Mouse (Mus musculus) yolk sac, embryonic 10.5 days (tissue): Measurements from ENCODE around the gene Sfr1.

Experiments
- DNase-seq: peaks from one replicate; pipeline ENCODE4 v3.0.0-alpha.2; 2017; ENCODE audit warnings: low spot score

Gene Sfr1

GRCm38 (mm10) chr19:47731071-47731881 is at the start of gene Sfr1:
Gene Sfr1 (plus strand): TSS chr19:47731682.
- DNase-seq = peak; percentile 97

- no peak for DNase-seq
These were observed 41.9 kb upstream of the Sfr1 start for GRCm38 (mm10) chr19:47689592-47689991.

DNA sequence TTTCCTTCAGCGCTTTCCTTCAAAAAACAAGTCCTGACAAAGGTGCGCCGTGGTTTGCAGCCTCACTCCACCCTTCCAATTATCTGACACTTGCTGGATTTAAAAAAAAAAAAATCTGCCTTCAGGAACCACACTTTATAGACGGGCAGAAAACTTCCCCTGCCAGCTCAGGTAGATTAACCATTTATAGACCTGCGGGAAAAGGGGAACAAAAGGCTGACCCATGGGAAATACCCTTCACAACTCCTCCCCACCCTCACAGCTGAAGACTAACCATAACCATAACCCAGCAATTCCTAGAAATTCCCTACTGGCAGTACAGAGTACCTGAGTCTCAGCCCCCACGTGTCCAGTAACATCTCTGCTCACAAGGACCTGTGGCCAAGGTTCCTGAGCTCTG is 39.5 kb upstream of the Sfr1 start, which contains the start of gene Col17a1:
Col17a1 (minus strand) TSS at position 101 of the 400 bp plus-strand sequence.
- DNase-seq = no peak

DNA sequence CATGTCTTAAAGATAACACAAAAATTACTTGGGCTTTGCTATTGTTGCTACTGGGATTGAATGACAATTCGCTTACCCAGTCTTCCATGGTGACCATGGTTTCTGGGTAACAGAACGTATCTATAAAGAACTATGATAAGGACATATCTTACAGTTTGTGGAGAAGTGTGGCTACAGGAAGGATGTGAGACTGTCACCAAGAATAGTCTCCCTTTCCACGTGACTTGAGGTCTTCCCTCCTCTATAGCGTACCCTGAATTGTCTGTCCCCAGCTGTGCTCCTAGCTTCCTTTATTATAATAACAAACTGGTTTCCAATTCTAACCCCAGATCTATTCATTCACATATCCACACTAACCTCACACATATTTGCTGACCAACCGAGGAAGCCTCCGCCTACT is 35.8 kb upstream of the Sfr1 start:
- DNase-seq = no peak

- DNase-seq = no peak
These were observed 35.1 kb upstream of the Sfr1 start for GRCm38 (mm10) chr19:47696411-47696810.

DNA sequence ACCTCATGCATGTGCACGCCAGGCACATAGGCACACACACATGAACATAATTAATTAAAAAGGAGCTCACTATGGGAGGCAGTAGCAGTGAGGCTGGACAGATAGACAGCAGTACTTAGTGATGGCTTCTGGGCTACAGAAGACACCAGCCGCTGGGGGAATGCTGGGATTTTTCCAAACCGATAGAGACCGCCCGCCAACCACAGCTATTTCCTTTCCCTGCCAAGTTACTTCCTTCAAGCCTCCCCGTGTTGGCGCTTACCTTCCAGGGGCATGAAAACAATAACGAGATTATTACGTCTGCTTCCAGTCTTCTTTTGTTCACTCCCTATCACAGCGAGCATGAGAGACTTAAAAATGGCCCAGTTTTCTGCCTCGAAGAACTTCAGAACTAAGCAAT is 34.4 kb upstream of the Sfr1 start:
- no peak for DNase-seq

DNA sequence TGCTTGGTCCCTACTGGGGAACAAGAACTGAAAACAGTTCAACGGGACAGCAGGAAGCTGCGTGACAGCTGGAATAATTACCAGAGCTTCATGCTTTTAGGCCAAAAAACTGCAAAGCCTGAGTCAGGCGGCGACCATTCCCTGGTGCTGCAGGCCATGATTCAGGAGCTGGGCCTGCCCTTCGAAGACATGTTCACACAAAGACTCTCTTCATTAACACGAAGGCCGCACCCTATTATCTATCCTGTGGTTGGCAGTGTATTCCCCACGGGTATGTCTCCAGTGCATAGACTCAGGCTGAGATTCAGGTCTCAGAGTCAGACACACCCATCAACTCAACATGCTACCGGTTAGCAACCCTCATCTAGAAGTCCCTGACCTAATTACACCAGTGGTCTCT is 33.2 kb upstream of the Sfr1 start:
- no peak for DNase-seq

- no peak for DNase-seq
These were observed 31.7 kb upstream of the Sfr1 start for GRCm38 (mm10) chr19:47699743-47700142.

DNA sequence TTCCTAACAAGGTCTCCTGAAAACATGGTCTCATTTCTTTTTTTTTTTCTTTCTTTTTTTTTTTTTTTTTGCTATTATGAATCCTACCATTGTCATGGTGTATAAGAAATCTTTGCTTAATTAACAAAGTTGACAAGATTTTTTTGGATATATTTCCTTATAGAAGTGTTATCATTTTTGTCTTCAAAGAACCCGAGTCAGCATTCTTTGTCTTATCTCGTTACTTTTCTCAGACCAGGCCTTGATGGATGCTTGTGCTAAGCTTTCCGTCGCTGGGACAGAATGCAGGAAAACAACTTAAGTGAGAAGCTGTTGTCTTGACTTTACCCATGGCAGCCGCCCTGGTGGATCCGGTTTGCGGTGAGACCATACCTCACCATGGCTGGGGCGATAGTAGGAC is 31.0 kb upstream of the Sfr1 start:
- no peak for DNase-seq

- DNase-seq = peak; percentile 32
These were observed 26.3 kb upstream of the Sfr1 start for GRCm38 (mm10) chr19:47705080-47705771.

DNA sequence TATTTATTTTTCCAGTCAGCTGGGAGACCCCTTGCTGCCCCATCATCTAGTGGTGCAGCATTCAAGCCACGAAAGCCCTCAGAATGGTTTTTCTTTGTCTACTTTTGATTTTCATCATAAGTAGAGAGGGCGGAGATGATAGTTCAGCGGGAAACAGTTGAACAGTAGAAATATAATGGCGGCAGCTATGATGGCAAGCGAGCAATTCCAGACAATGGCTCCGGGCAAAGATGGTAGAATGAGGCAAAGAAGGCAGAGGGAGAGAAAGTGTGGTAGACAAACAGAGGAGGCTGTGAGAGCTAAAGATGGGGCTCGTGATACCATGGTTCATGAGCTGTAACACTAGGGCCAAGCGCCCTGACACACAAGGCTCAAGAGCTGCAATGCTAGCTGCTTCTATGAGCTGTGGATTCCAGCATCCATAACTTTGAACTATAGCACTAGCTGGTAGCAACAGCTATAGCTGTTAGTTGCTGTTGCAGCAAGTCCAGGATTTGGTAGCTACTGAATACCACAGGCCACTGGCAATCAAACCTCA is 25.6 kb upstream of the Sfr1 start:
- DNase-seq = no peak

- DNase-seq = no peak
These were observed 21.1 kb upstream of the Sfr1 start for GRCm38 (mm10) chr19:47710376-47710775.

- no peak for DNase-seq
These were observed 18.0 kb upstream of the Sfr1 start for GRCm38 (mm10) chr19:47713457-47713856.

- DNase-seq = no peak
These were observed 15.3 kb upstream of the Sfr1 start for GRCm38 (mm10) chr19:47716144-47716543.

DNA sequence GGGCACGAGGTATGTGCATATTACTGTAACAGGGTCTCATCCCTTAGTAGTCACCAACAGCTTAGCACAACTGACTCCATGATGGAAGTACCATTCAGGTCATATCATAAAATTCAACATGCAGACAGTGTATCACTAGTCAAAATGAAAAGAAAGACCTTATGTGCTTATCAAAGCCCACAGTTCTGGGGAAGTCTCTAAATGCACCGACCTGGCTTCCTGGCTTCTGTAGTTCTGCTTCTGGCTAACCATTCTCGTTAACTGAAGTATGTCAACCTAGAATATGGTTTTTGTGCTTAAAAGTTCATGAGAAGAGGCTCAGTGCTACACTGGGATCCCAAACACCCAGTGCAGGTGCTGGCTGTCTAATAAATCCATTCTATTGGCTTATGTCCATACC is 12.3 kb upstream of the Sfr1 start:
- DNase-seq = no peak

- DNase-seq = no peak
These were observed 9.0 kb upstream of the Sfr1 start for GRCm38 (mm10) chr19:47722471-47722870.

DNA sequence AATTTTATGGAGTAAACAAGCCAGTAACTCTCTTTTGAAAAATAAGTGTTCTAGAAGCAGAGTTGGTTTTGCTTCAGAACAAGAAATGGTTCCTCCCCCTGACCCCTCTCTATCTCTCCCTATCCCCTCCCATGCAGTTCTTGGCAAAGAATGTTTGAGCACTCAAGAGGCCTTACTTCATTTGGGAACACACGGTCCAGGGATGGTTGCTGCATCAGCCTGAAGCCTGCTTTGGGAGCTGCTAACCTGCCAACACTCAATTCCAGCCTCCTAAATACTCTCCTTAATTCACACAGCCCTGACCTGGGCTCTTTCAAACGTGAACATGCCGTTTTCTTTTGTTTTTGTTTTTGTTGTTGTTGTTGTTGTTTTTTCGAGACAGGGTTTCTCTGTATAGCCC is 6.6 kb upstream of the Sfr1 start:
- DNase-seq = no peak

DNA sequence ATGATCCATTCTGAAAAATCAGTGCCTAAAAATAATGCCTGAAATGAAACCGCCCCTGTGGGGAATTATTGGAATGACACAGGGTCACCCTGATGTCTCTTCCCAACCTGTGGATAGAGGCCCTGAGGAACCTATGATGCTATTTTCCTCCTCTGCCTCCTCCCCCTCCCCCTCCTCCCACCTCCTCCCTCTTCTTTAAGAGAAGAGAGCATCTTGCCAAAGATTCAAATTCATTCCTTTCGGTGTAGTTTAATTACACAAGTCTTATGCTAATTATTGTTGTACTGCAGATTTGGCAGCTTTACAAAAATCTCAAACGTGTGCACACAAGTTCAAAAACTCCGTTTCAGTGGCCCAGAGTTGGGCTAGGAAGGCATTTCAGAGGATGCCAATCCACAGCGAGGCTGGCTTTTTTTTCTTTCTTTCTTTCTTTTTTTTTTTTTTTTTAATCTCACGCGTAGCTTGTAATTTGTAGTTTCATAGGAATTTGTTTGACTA is 5.8 kb upstream of the Sfr1 start:
- DNase-seq = no peak

DNA sequence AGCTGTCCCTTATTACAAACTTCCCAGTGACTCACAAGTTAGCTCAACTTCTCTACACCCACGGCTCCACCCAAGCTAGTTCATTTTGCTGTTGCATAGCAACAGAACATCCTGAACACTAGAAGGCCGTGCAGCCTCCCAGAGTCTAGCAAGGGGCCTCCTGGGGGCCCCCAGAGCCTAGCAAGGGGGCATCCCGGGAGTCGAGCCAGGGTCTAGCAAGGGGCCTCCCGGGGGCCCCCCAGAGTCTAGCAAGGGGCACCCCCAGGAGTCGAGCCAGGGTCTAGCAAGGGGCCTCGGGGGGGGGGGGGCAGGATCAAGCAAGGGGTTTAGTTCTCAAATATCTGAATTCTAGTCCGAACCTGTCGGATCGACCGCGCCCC is 801 bp upstream of the Sfr1 start:
- peak; percentile 81 for DNase-seq

- peak; percentile 80 for DNase-seq
These were observed 449 bp downstream of the Sfr1 start for GRCm38 (mm10) chr19:47731931-47732330.

DNA sequence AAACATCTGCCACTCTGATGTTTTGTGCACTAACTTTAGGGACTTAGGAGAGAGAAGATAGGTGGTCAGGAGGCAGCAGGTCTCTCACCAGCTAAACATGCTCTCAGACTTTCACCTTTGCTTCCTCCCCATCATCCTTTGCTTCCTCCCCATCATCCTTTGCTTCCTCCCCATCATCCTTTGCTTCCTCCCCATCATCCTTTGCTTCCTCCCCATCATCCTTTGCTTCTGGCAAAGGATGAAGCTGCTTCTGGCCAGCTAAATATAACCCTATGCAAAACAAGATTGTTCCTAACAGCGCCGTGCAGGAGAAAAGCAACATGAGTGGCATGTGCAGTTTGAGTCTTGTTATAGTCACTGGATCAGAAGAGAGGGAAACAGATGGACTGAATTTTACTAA is 15.6 kb downstream of the Sfr1 start:
- no peak for DNase-seq

- no peak for DNase-seq
These were observed 17.5 kb downstream of the Sfr1 start for GRCm38 (mm10) chr19:47748950-47749349.

DNA sequence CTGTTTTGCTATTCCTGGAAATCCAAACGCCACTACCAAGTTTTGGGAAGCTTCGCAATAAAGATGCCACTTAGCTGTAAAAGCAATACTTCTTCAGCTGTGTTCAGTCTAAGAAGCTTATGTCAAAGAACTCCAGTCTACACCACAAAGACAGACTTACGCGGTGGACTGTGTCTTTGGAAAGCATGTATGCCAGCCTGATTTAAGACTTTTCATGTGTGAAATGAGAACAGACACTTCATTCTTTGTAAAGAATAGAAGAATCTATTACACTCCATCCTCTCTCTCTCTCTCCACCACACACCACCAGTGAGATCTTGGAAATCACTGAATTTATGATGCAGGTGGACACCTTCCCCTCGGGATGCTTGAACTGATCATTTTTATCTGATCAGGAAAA is 18.9 kb downstream of the Sfr1 start:
- no peak for DNase-seq
